Mouse (Mus musculus) embryonic fibroblast, embryonic 13.5 days (primary cell): ENCODE measurements around the gene Skint8.

Experiments used
- CTCF ChIP-seq: IDR thresholded peaks from 2 replicates; pipeline ENCODE4 v1.5.1; 2011; ENCODE audit warnings: mild to moderate bottlenecking, control low read depth, low read length, moderate library complexity, borderline replicate concordance; ENCODE audit not compliant: insufficient read depth
- POLR2A ChIP-seq: IDR thresholded peaks from 2 replicates; pipeline ENCODE4 v1.6.1; 2011; ENCODE audit warnings: low read depth, mild to moderate bottlenecking, control low read depth, low read length, moderate library complexity

DNA sequence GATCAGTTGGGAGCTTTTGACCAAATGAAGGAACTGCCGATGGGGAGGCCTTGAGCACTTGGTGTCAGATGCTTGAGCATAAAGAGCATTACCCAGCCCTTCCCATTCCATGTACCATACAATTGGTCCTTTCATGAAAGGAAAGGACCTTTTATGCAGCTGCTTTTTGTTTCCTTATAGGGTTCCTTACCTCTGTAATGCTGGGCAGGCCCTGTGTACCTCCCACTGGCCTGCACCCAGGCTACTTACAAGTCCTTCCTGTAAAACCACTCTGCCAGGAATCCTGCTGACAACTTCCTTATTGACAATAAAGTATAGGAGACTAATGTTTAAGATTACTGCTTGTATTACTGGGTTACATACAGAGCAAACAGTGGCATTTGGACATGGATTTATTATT lies 17.7 kb upstream of the Skint8 start:
- TF ChIP-seq CTCF (no peak), POLR2A (no peak)
